Mouse (Mus musculus): ENCODE measurements at regions not wholly inside any gene's neighbourhood (a gene's known extent, or its start where the extent isn't known, plus 50 kb on each side); places are given as distances from the start of the nearest gene placed in this dataset.

- no peaks in the 10 kb centered on the region for H3K4me1 ChIP-seq (ENCODE audit: control insufficient read depth, insufficient read depth, low read length)
- no peaks in the 10 kb centered on the region for H3K36me3 ChIP-seq (ENCODE audit: control insufficient read depth, insufficient read depth, low read length)
- WGBS: 75% methylated on average over 5 of the region's 5 CpGs
- DNase-seq (ENCODE audit: low spot score) (no peak), ATAC-seq (ENCODE audit: insufficient number of reproducible peaks, low FRiP score, low TSS enrichment, low read depth) (no peak)
- no peaks in the 10 kb centered on the region for H3K27me3 ChIP-seq (ENCODE audit: control insufficient read depth, insufficient read depth, low read length)
- no peak overlapping the region for H3K9ac ChIP-seq (ENCODE audit: low read length)
- no peak overlapping the region for H3K27ac ChIP-seq (replicated peaks; ENCODE audit: low read depth, low read length)
- H3K9me3 ChIP-seq (ENCODE audit: control insufficient read depth, low read length): no peaks in the 10 kb centered on the region
- H3K4me2 ChIP-seq (ENCODE audit: low read depth, severe bottlenecking): no peak overlapping the region
- no peak overlapping the region for H3K4me3 ChIP-seq (ENCODE audit: low read depth, low read length)
Measured at GRCm38 (mm10) chr5:131377136-131377535, 68.8 kb upstream of the Galnt17 start.

- no peak for DNase-seq (ENCODE audit: low spot score)
- H3K9me3 ChIP-seq (ENCODE audit: control insufficient read depth, low read length): no peaks in the 10 kb centered on the region
- no peaks in the 10 kb centered on the region for H3K27me3 ChIP-seq (ENCODE audit: control insufficient read depth, insufficient read depth, low read length)
- WGBS: 47% methylated on average over 4 of the region's 4 CpGs
- no peak for ATAC-seq (ENCODE audit: insufficient number of reproducible peaks, low FRiP score, low TSS enrichment, low read depth)
- no peak overlapping the region for H3K9ac ChIP-seq (ENCODE audit: low read length)
- H3K4me2 ChIP-seq (ENCODE audit: low read depth, severe bottlenecking): no peak overlapping the region
- H3K36me3 ChIP-seq (ENCODE audit: control insufficient read depth, insufficient read depth, low read length): no peaks in the 10 kb centered on the region
- H3K27ac ChIP-seq (replicated peaks; ENCODE audit: low read depth, low read length): no peak overlapping the region
- no peak overlapping the region for H3K4me3 ChIP-seq (ENCODE audit: low read depth, low read length)
- no peaks in the 10 kb centered on the region for H3K4me1 ChIP-seq (ENCODE audit: control insufficient read depth, insufficient read depth, low read length)
Measured at GRCm38 (mm10) chr5:131371341-131372134, 63.2 kb upstream of the Galnt17 start.

GRCm38 (mm10) chr5:131367461-131367860, 59.2 kb upstream of the Galnt17 start:
- Histone ChIP-seq H3K27me3 (ENCODE audit: control insufficient read depth, insufficient read depth, low read length) (no peaks in the 10 kb centered on the region), H3K4me1 (ENCODE audit: control insufficient read depth, insufficient read depth, low read length) (no peaks in the 10 kb centered on the region), H3K4me3 (ENCODE audit: low read depth, low read length) (no peak overlapping the region), H3K4me2 (ENCODE audit: low read depth, severe bottlenecking) (no peak overlapping the region), H3K9ac (ENCODE audit: low read length) (no peak overlapping the region), H3K36me3 (ENCODE audit: control insufficient read depth, insufficient read depth, low read length) (no peaks in the 10 kb centered on the region), H3K9me3 (ENCODE audit: control insufficient read depth, low read length) (no peaks in the 10 kb centered on the region), H3K27ac (replicated peaks; ENCODE audit: low read depth, low read length) (no peak overlapping the region)
- ATAC-seq (ENCODE audit: insufficient number of reproducible peaks, low FRiP score, low TSS enrichment, low read depth): no peak; the same call in 1 of the 2 replicates
- 22% methylated on average over 4 of the region's 4 CpGs for WGBS
- peak; percentile 43 for DNase-seq (ENCODE audit: low spot score)

GRCm38 (mm10) chr5:131359831-131360230, 51.5 kb upstream of the Galnt17 start:
- Histone ChIP-seq H3K4me2 (ENCODE audit: low read depth, severe bottlenecking) (no peak overlapping the region), H3K9ac (ENCODE audit: low read length) (no peak overlapping the region), H3K36me3 (ENCODE audit: control insufficient read depth, insufficient read depth, low read length) (no peaks in the 10 kb centered on the region), H3K27ac (replicated peaks; ENCODE audit: low read depth, low read length) (no peak overlapping the region), H3K4me3 (ENCODE audit: low read depth, low read length) (no peak overlapping the region), H3K4me1 (ENCODE audit: control insufficient read depth, insufficient read depth, low read length) (no peaks in the 10 kb centered on the region), H3K27me3 (ENCODE audit: control insufficient read depth, insufficient read depth, low read length) (no peaks in the 10 kb centered on the region), H3K9me3 (ENCODE audit: control insufficient read depth, low read length) (no peaks in the 10 kb centered on the region)
- no peak for ATAC-seq (ENCODE audit: insufficient number of reproducible peaks, low FRiP score, low TSS enrichment, low read depth)
- WGBS: 83% methylated on average over 3 of the region's 3 CpGs
- DNase-seq (ENCODE audit: low spot score): no peak
